Mouse (Mus musculus) stomach, embryonic 15.5 days (tissue): ENCODE measurements around the gene Rras2. TPM values are rescaled to one million over a fixed set of nuclear protein-coding genes. Genes with fewer than 3 reads are reported as not detected.

Experiments
- ATAC-seq: fragments of 200-750 bp; cut with Nextera tagmentation; 2 replicates; pipeline ENCODE4 v1.8.0; 2017; ENCODE audit warnings: low read depth, moderate number of reproducible peaks, moderate TSS enrichment; ENCODE audit not compliant: insufficient read depth, low FRiP score
- H3K27ac ChIP-seq: fragments of 300-500 bp; sonication (generic); 2 replicates; pipeline ENCODE4 v1.5.1; 2015; ENCODE audit warnings: mild to moderate bottlenecking, inconsistent platforms
- H3K27me3 ChIP-seq: fragments of 300-500 bp; sonication (generic); replicated peaks from 2 replicates; pipeline ENCODE4 v1.6.1; 2015; ENCODE audit warnings: inconsistent platforms
- H3K36me3 ChIP-seq: fragments of 300-500 bp; sonication (generic); 2 replicates; pipeline ENCODE4 v1.6.1; 2015; ENCODE audit warnings: inconsistent platforms
- H3K4me1 ChIP-seq: fragments of 300-500 bp; sonication (generic); 2 replicates; pipeline ENCODE4 v1.6.1; 2015; ENCODE audit warnings: inconsistent platforms
- H3K4me2 ChIP-seq: fragments of 300-500 bp; sonication (generic); 2 replicates; pipeline ENCODE4 v1.6.1; 2015; ENCODE audit warnings: mild to moderate bottlenecking, inconsistent platforms
- H3K4me3 ChIP-seq: fragments of 300-500 bp; sonication (generic); replicated peaks from 2 replicates; pipeline ENCODE4 v1.5.1; 2015; ENCODE audit warnings: inconsistent platforms
- H3K9ac ChIP-seq: fragments of 300-500 bp; sonication (generic); 2 replicates; pipeline ENCODE4 v1.6.1; 2015; ENCODE audit warnings: inconsistent platforms
- H3K9me3 ChIP-seq: fragments of 300-500 bp; sonication (generic); 2 replicates; pipeline ENCODE4 v1.6.1; 2016; ENCODE audit warnings: inconsistent platforms
- WGBS: fragments of 180-500 bp; shearing (Covaris S2); methylation state at CpG from one replicate; pipeline ENCODE4 v1.1.7; 2015; 5-methylcytosine and 5-hydroxymethylcytosine counted together
- polyA plus RNA-seq: library from polyadenylated mRNA; unstranded; fragments of >200 nt; fragmentation: Nextera tagmentation; extraction: Ambion mirVana; gene quantifications from 2 replicates; pipeline ENCODE4 v1.2.1, GENCODE M21; 2015

Rras2 gene
- polyA plus RNA-seq, result 28.5 and 29.9 TPM in 2 replicates

GRCm38 (mm10) chr7:114117444-114117905 lies at the start of gene Rras2:
Gene Rras2 (minus strand): TSS chr7:114117781.
- no peaks in the 10 kb centered on the region for H3K36me3 ChIP-seq
- WGBS, result under 1% methylated on average over 55 of the region's 55 CpGs
- peak within 1 kb of the TSS; percentile 85 for H3K9ac ChIP-seq
- peak within 1 kb of the TSS; percentile 79 for H3K4me2 ChIP-seq
- H3K27ac ChIP-seq, result peak within 1 kb of the TSS; percentile 96
- no peaks in the 10 kb centered on the region for H3K9me3 ChIP-seq
- peak within 1 kb of the TSS; percentile 86 for H3K4me3 ChIP-seq
- 0 out of 2 replicates have a peak, but pooled peaks cover 6% of the 10 kb centered on the region for H3K4me1 ChIP-seq
- H3K27me3 ChIP-seq, result no peaks in the 10 kb centered on the region
- peak; percentile 96 for ATAC-seq

GRCm38 (mm10) chr7:114162975-114163374 lies 45.4 kb upstream of the Rras2 start:
- Histone ChIP-seq H3K36me3 (no peaks in the 10 kb centered on the region), H3K27ac (no peak overlapping the region), H3K9me3 (no peaks in the 10 kb centered on the region), H3K4me1 (no peaks in the 10 kb centered on the region), H3K4me2 (no peak overlapping the region), H3K27me3 (no peaks in the 10 kb centered on the region), H3K9ac (no peak overlapping the region), H3K4me3 (no peak overlapping the region)
- no peak for ATAC-seq
- WGBS, result 77% methylated on average over 5 of the region's 5 CpGs

GRCm38 (mm10) chr7:114161101-114161500 lies 43.5 kb upstream of the Rras2 start:
- no peaks in the 10 kb centered on the region for H3K36me3 ChIP-seq
- no peaks in the 10 kb centered on the region for H3K4me1 ChIP-seq
- no peak overlapping the region for H3K4me3 ChIP-seq
- no peak for ATAC-seq
- no peaks in the 10 kb centered on the region for H3K27me3 ChIP-seq
- H3K9me3 ChIP-seq, result no peaks in the 10 kb centered on the region
- H3K4me2 ChIP-seq, result no peak overlapping the region
- H3K27ac ChIP-seq, result no peak overlapping the region
- no peak overlapping the region for H3K9ac ChIP-seq
- WGBS, result 82% methylated on average over 8 of the region's 8 CpGs

GRCm38 (mm10) chr7:114157716-114158278 lies 40.2 kb upstream of the Rras2 start:
- no peaks in the 10 kb centered on the region for H3K27me3 ChIP-seq
- no peak overlapping the region for H3K9ac ChIP-seq
- no peaks in the 10 kb centered on the region for H3K4me1 ChIP-seq
- ATAC-seq, result no peak
- no peak overlapping the region for H3K4me3 ChIP-seq
- no peaks in the 10 kb centered on the region for H3K36me3 ChIP-seq
- 84% methylated on average over 12 of the region's 12 CpGs for WGBS
- no peak overlapping the region for H3K27ac ChIP-seq
- no peaks in the 10 kb centered on the region for H3K9me3 ChIP-seq
- no peak overlapping the region for H3K4me2 ChIP-seq

GRCm38 (mm10) chr7:114156364-114156763 lies 38.8 kb upstream of the Rras2 start:
- 83% methylated on average over 4 of the region's 4 CpGs for WGBS
- H3K27ac ChIP-seq, result no peak overlapping the region

GRCm38 (mm10) chr7:114155053-114155865 lies 37.7 kb upstream of the Rras2 start:
- no peaks in the 10 kb centered on the region for H3K36me3 ChIP-seq

More at GRCm38 (mm10) chr7:114156364-114156763, 38.8 kb upstream of the Rras2 start:
- H3K9ac ChIP-seq, result no peak overlapping the region
- H3K27me3 ChIP-seq, result no peaks in the 10 kb centered on the region
- no peaks in the 10 kb centered on the region for H3K36me3 ChIP-seq
- H3K4me2 ChIP-seq, result no peak overlapping the region
- no peaks in the 10 kb centered on the region for H3K9me3 ChIP-seq
- no peak for ATAC-seq
- H3K4me1 ChIP-seq, result no peaks in the 10 kb centered on the region
- no peak overlapping the region for H3K4me3 ChIP-seq

GRCm38 (mm10) chr7:114151036-114151780 lies 33.6 kb upstream of the Rras2 start:
- Histone ChIP-seq H3K9me3 (no peaks in the 10 kb centered on the region), H3K4me1 (no peaks in the 10 kb centered on the region), H3K4me3 (no peak overlapping the region), H3K27ac (no peak overlapping the region), H3K36me3 (no peaks in the 10 kb centered on the region), H3K4me2 (no peak overlapping the region), H3K9ac (no peak overlapping the region), H3K27me3 (no peaks in the 10 kb centered on the region)
- 84% methylated on average over 5 of the region's 5 CpGs for WGBS
- ATAC-seq, result no peak

More at GRCm38 (mm10) chr7:114155053-114155865, 37.7 kb upstream of the Rras2 start:
- no peak overlapping the region for H3K9ac ChIP-seq
- no peak overlapping the region for H3K4me3 ChIP-seq
- H3K9me3 ChIP-seq, result no peaks in the 10 kb centered on the region
- H3K4me1 ChIP-seq, result no peaks in the 10 kb centered on the region
- no peak overlapping the region for H3K27ac ChIP-seq
- 42% methylated on average over 5 of the region's 5 CpGs for WGBS
- no peak overlapping the region for H3K4me2 ChIP-seq
- no peak for ATAC-seq
- H3K27me3 ChIP-seq, result no peaks in the 10 kb centered on the region

- WGBS, result 86% methylated on average over 6 of the region's 6 CpGs
- no peak overlapping the region for H3K4me3 ChIP-seq
- no peaks in the 10 kb centered on the region for H3K36me3 ChIP-seq
- H3K4me1 ChIP-seq, result no peaks in the 10 kb centered on the region
- ATAC-seq, result no peak
- H3K4me2 ChIP-seq, result no peak overlapping the region
- H3K9ac ChIP-seq, result no peak overlapping the region
- no peaks in the 10 kb centered on the region for H3K27me3 ChIP-seq
- no peaks in the 10 kb centered on the region for H3K9me3 ChIP-seq
- no peak overlapping the region for H3K27ac ChIP-seq
Observed at GRCm38 (mm10) chr7:114149564-114149963, 32.0 kb upstream of the Rras2 start.

- Histone ChIP-seq H3K4me2 (no peak overlapping the region), H3K4me3 (no peak overlapping the region), H3K9ac (no peak overlapping the region), H3K9me3 (no peaks in the 10 kb centered on the region), H3K27me3 (no peaks in the 10 kb centered on the region), H3K4me1 (no peaks in the 10 kb centered on the region), H3K27ac (no peak overlapping the region), H3K36me3 (no peaks in the 10 kb centered on the region)
- no peak for ATAC-seq
- 59% methylated on average over 4 of the region's 4 CpGs for WGBS
Observed at GRCm38 (mm10) chr7:114149135-114149534, 31.6 kb upstream of the Rras2 start.

- ATAC-seq, result no peak
- no peak overlapping the region for H3K9ac ChIP-seq
- no peak overlapping the region for H3K27ac ChIP-seq
- H3K36me3 ChIP-seq, result no peaks in the 10 kb centered on the region
- H3K4me3 ChIP-seq, result no peak overlapping the region
- H3K27me3 ChIP-seq, result no peaks in the 10 kb centered on the region
- WGBS, result 68% methylated on average over 3 of the region's 3 CpGs
- no peaks in the 10 kb centered on the region for H3K9me3 ChIP-seq
- no peak overlapping the region for H3K4me2 ChIP-seq
- H3K4me1 ChIP-seq, result no peaks in the 10 kb centered on the region
Observed at GRCm38 (mm10) chr7:114145841-114146240, 28.3 kb upstream of the Rras2 start.

- Histone ChIP-seq H3K27me3 (no peaks in the 10 kb centered on the region), H3K4me1 (no peaks in the 10 kb centered on the region), H3K9ac (no peak overlapping the region), H3K36me3 (no peaks in the 10 kb centered on the region), H3K4me3 (no peak overlapping the region), H3K9me3 (no peaks in the 10 kb centered on the region), H3K27ac (no peak overlapping the region), H3K4me2 (no peak overlapping the region)
- ATAC-seq, result no peak
- WGBS, result 71% methylated on average over 10 of the region's 10 CpGs
Observed at GRCm38 (mm10) chr7:114142151-114142798, 24.7 kb upstream of the Rras2 start.
